Mouse (Mus musculus) MEL (cell line): ENCODE data around the gene Mybpc2. TPM values are rescaled to one million over a fixed set of nuclear protein-coding genes. Genes with fewer than 3 reads are reported as not detected.

Experiments used
- DNase-seq: peaks from one replicate; pipeline ENCODE4 v3.0.0; 2011; ENCODE audit warnings: low read depth, low spot score
- H3K27ac ChIP-seq: 2 replicates; pipeline ENCODE4 v1.5.1; 2012; ENCODE audit warnings: low read depth, mild to moderate bottlenecking, control low read depth, low read length, moderate library complexity; ENCODE audit not compliant: control insufficient read depth
- H3K27me3 ChIP-seq, 2 experiments: fragments of 150-350 bp in 1 of 2; sonication (generic) in 1 of 2; 2 replicates each; pipeline ENCODE4 v1.6.1; 2012; ENCODE audit warnings: low read length in 2 of 2, mild to moderate bottlenecking in 2 of 2, improper control_type of control experiment in 1 of 2, moderate library complexity in 1 of 2; ENCODE audit not compliant: insufficient read depth in 2 of 2, control insufficient read depth in 1 of 2
- H3K36me3 ChIP-seq, 2 experiments: 2 replicates each; pipeline ENCODE4 v1.6.1; 2012 to 2014; ENCODE audit warnings: low read length in 2 of 2, improper control_type of control experiment in 1 of 2, inconsistent platforms in 1 of 2, mild to moderate bottlenecking in 1 of 2; ENCODE audit not compliant: insufficient read depth in 2 of 2, control insufficient read depth in 1 of 2
- H3K4me1 ChIP-seq, 2 experiments: fragments of 150-350 bp in 1 of 2; sonication (generic) in 1 of 2; 2 replicates each; pipeline ENCODE4 v1.6.1; 2012; ENCODE audit warnings: low read length in 2 of 2, improper control_type of control experiment in 1 of 2, mild to moderate bottlenecking in 1 of 2; ENCODE audit not compliant: insufficient read depth in 2 of 2, control insufficient read depth in 1 of 2
- H3K4me3 ChIP-seq, 2 experiments: fragments of 150-350 bp in 1 of 2; sonication (generic) in 1 of 2; 2 replicates each; pipeline ENCODE4 v1.5.1; 2012; ENCODE audit warnings: low read depth in 2 of 2, low read length in 2 of 2, mild to moderate bottlenecking in 2 of 2, moderate library complexity in 2 of 2, control low read depth in 1 of 2, improper control_type of control experiment in 1 of 2; ENCODE audit not compliant: control insufficient read depth in 1 of 2, insufficient read depth in 1 of 2
- H3K79me2 ChIP-seq: 2 replicates; pipeline ENCODE4 v1.6.1; 2012; ENCODE audit warnings: mild to moderate bottlenecking, low read length, moderate library complexity; ENCODE audit not compliant: control insufficient read depth, poor library complexity, insufficient read depth
- H3K9ac ChIP-seq: 2 replicates; pipeline ENCODE4 v1.6.1; 2012; ENCODE audit warnings: low read depth, mild to moderate bottlenecking, control low read depth, low read length, moderate library complexity; ENCODE audit not compliant: control insufficient read depth, poor library complexity, severe bottlenecking
- H3K9me3 ChIP-seq: fragments of 150-350 bp; sonication (generic); replicated peaks from 2 replicates; pipeline ENCODE4 v1.6.1; 2012; ENCODE audit warnings: mild to moderate bottlenecking, low read length, improper control_type of control experiment, moderate library complexity; ENCODE audit not compliant: insufficient read depth
- BHLHE40 ChIP-seq: IDR thresholded peaks from 2 replicates; pipeline ENCODE4 v1.6.1; 2012; ENCODE audit warnings: low read depth, mild to moderate bottlenecking, inconsistent platforms, low read length, improper control_type of control experiment, borderline replicate concordance
- E2F4 ChIP-seq: IDR thresholded peaks from 2 replicates; pipeline ENCODE4 v1.6.1; 2011; ENCODE audit warnings: low read depth, low read length, improper control_type of control experiment, borderline replicate concordance
- EP300 ChIP-seq, 2 experiments: IDR thresholded peaks; 2 replicates each; pipeline ENCODE4 v1.6.1; 2011; ENCODE audit warnings: improper control_type of control experiment in 2 of 2, low read length in 2 of 2, low read depth in 1 of 2, mild to moderate bottlenecking in 1 of 2
- ETS1 ChIP-seq: IDR thresholded peaks from 2 replicates; pipeline ENCODE4 v1.6.1; 2012; ENCODE audit warnings: low read depth, mild to moderate bottlenecking, inconsistent platforms, low read length, improper control_type of control experiment, moderate library complexity
- HCFC1 ChIP-seq: IDR thresholded peaks from 2 replicates; pipeline ENCODE4 v1.6.1; 2012; ENCODE audit warnings: low read depth, mild to moderate bottlenecking, inconsistent platforms, low read length, improper control_type of control experiment, moderate library complexity
- JUND ChIP-seq: IDR thresholded peaks from 2 replicates; pipeline ENCODE4 v1.6.1; 2011; ENCODE audit warnings: low read depth, mild to moderate bottlenecking, improper control_type of control experiment, low read length
- KAT2A ChIP-seq: conservative IDR thresholded peaks from 2 replicates; pipeline ENCODE4 v1.6.1; 2012; ENCODE audit warnings: low read depth, low read length, improper control_type of control experiment, inconsistent platforms
- MAZ ChIP-seq: IDR thresholded peaks from 2 replicates; pipeline ENCODE4 v1.6.1; 2012; ENCODE audit warnings: low read depth, mild to moderate bottlenecking, inconsistent platforms, low read length, improper control_type of control experiment
- MYB ChIP-seq: IDR thresholded peaks from 2 replicates; pipeline ENCODE4 v1.6.1; 2011; ENCODE audit warnings: mild to moderate bottlenecking, low read depth, low read length, improper control_type of control experiment
- POLR2AphosphoS5 ChIP-seq: IDR thresholded peaks from 2 replicates; pipeline ENCODE4 v1.6.1; 2012; ENCODE audit warnings: low read depth, borderline replicate concordance, mild to moderate bottlenecking, inconsistent platforms, low read length, moderate library complexity, mixed read lengths
- RAD21 ChIP-seq: IDR thresholded peaks from 2 replicates; pipeline ENCODE4 v1.6.1; 2011; ENCODE audit warnings: mild to moderate bottlenecking, low read depth, low read length, improper control_type of control experiment
- TBP ChIP-seq: IDR thresholded peaks from 2 replicates; pipeline ENCODE4 v1.8.0; 2011; ENCODE audit warnings: low read depth, low read length, improper control_type of control experiment
- TCF12 ChIP-seq: IDR thresholded peaks from 2 replicates; pipeline ENCODE4 v1.6.1; 2014; ENCODE audit warnings: low read depth, mild to moderate bottlenecking, inconsistent platforms, low read length, improper control_type of control experiment, moderate library complexity
- UBTF ChIP-seq: IDR thresholded peaks from 2 replicates; pipeline ENCODE4 v1.6.1; 2012; ENCODE audit warnings: low read depth, mild to moderate bottlenecking, inconsistent platforms, low read length, improper control_type of control experiment, moderate library complexity, borderline replicate concordance; ENCODE audit not compliant: insufficient read depth
- USF1 ChIP-seq: IDR thresholded peaks from 2 replicates; pipeline ENCODE4 v1.6.1; 2014; ENCODE audit warnings: low read depth, mild to moderate bottlenecking, inconsistent platforms, low read length, improper control_type of control experiment, moderate library complexity
- USF2 ChIP-seq, 2 experiments: IDR thresholded peaks; 2 replicates each; pipeline ENCODE4 v1.6.1; 2011 to 2012; ENCODE audit warnings: improper control_type of control experiment in 2 of 2, low read length in 2 of 2, borderline replicate concordance in 1 of 2, inconsistent platforms in 1 of 2, low read depth in 1 of 2, mild to moderate bottlenecking in 1 of 2; ENCODE audit not compliant: insufficient read depth in 1 of 2
- ZMIZ1 ChIP-seq: IDR thresholded peaks from 2 replicates; pipeline ENCODE4 v1.6.1; 2012; ENCODE audit warnings: low read depth, mild to moderate bottlenecking, inconsistent platforms, low read length, improper control_type of control experiment, moderate library complexity
- polyA plus RNA-seq, 2 experiments: library from polyadenylated mRNA; stranded (reverse) in 1 of 2; unstranded in 1 of 2; fragments of >175 nt in 1 of 2; fragments of >200 nt in 1 of 2; gene quantifications; 2 replicates each; pipeline versions ENCODE4 v1.2.1 to v1.2.4; 2012; ENCODE audit warnings: low replicate concordance in 2 of 2, low read depth in 1 of 2; ENCODE audit not compliant: insufficient read length in 2 of 2, insufficient read depth in 1 of 2, missing spikeins in 1 of 2
- total RNA-seq: library from RNA; depleted of rRNA; stranded (reverse); fragments of 300-350 nt; gene quantifications from 2 replicates; pipeline ENCODE4 v1.2.3, GENCODE M21; 2012

Gene Mybpc2
- total and polyA plus RNA-seq, 3 experiments = not detected

GRCm38 (mm10) chr7:44464511-44464910, 59.9 kb downstream of the Mybpc2 start:
- Histone ChIP-seq H3K4me1 (peaks cover 0 to 9% of the 10 kb centered on the region in 2 experiments; a peak in 2 of 4 replicates), H3K79me2 (peaks cover 3% of the 10 kb centered on the region), H3K27me3 (no peaks in the 10 kb centered on the region), H3K4me3 (no peak overlapping the region), H3K9me3 (no peaks in the 10 kb centered on the region), H3K9ac (no peak overlapping the region), H3K36me3 (no peaks in the 10 kb centered on the region), H3K27ac (no peak overlapping the region)
- no peak for TF ChIP-seq ETS1
- TF ChIP-seq RAD21 = no peak
- no peak for DNase-seq

GRCm38 (mm10) chr7:44463556-44464225, 60.8 kb downstream of the Mybpc2 start:
- no peak overlapping the region for H3K4me3 ChIP-seq
- DNase-seq = no peak
- peaks cover 3% of the 10 kb centered on the region for H3K79me2 ChIP-seq
- H3K27ac ChIP-seq = no peak overlapping the region
- peaks cover 0 to 7% of the 10 kb centered on the region in 2 experiments; a peak in 2 of 4 replicates for H3K4me1 ChIP-seq
- TF ChIP-seq E2F4 (no peak), JUND (no peak)
- H3K27me3 ChIP-seq = no peaks in the 10 kb centered on the region
- no peaks in the 10 kb centered on the region for H3K36me3 ChIP-seq
- H3K9ac ChIP-seq = no peak overlapping the region
- no peaks in the 10 kb centered on the region for H3K9me3 ChIP-seq

- H3K9me3 ChIP-seq = no peaks in the 10 kb centered on the region
- no peaks in the 10 kb centered on the region for H3K36me3 ChIP-seq
- H3K4me3 ChIP-seq = no peak overlapping the region
- DNase-seq = no peak
- H3K9ac ChIP-seq = no peak overlapping the region
- TF ChIP-seq BHLHE40 = no peak
- H3K27me3 ChIP-seq = no peaks in the 10 kb centered on the region
- H3K27ac ChIP-seq = no peak overlapping the region
- H3K4me1 ChIP-seq = 0 out of 4 replicates have a peak, but pooled peaks cover 0 to 3% of the 10 kb centered on the region in 2 experiments
- H3K79me2 ChIP-seq = no peaks in the 10 kb centered on the region; the same call in 1 of the 2 replicates
Measured at GRCm38 (mm10) chr7:44463056-44463425, 61.4 kb downstream of the Mybpc2 start.

GRCm38 (mm10) chr7:44462218-44463055, 62.0 kb downstream of the Mybpc2 start:
- 0 out of 4 replicates have a peak, but pooled peaks cover 0 to 3% of the 10 kb centered on the region in 2 experiments for H3K4me1 ChIP-seq
- no peak overlapping the region for H3K4me3 ChIP-seq
- no peaks in the 10 kb centered on the region for H3K36me3 ChIP-seq
- H3K27ac ChIP-seq = no peak overlapping the region
- no peak overlapping the region for H3K9ac ChIP-seq
- no peaks in the 10 kb centered on the region for H3K79me2 ChIP-seq
- no peaks in the 10 kb centered on the region for H3K27me3 ChIP-seq
- DNase-seq = no peak
- H3K9me3 ChIP-seq = no peaks in the 10 kb centered on the region
- TF ChIP-seq TCF12 (no peak), RAD21 (no peak), KAT2A (no peak), POLR2AphosphoS5 (no peak), TBP (no peak), EP300 (IDR thresholded peaks at IDR 0.05; ENCODE audit: low read depth in 1 of 2, low read length in 2 of 2) (no peak), ZMIZ1 (no peak), USF1 (no peak), MAZ (no peak), USF2 (IDR thresholded peaks at IDR 0.05; ENCODE audit: borderline replicate concordance in 1 of 2, insufficient read depth in 1 of 2, low read depth in 1 of 2, low read length in 2 of 2) (no peak), MYB (no peak), UBTF (no peak), HCFC1 (no peak)
